ENCODE assay signal across 8 mouse cellular contexts in the genomic region with DNA sequence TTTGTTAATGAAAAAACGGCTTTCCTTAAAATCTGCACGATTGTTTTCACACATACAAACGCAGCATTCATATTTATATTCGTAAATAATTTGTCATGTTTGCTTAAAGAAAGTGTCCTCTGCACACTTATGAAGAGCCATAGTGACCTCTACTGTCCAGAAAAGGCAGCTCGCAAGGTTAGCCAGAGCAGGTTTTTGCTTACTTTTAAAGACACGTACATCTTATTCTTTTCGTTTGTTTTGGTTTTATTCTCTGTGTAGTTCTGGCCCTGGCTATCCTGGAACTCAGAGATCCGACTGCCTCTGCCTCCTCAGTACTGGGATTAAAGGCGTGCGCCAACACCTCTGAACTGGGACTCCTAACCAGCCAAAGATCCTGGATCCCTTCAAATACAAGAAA. TPM values are rescaled to one million over a fixed set of nuclear protein-coding genes. Genes with fewer than 3 reads are reported as not detected.
A peak's percentile ranks its signal among the peaks of the same experiment; 100 is the strongest.
DNase-seq lines count a peak whose midpoint lies in the region; ATAC-seq and TF ChIP-seq lines count a peak whose summit lies in the region.
"Had no signal": no experiment of that assay in that cellular context is flagged by ENCODE, and none has a peak within 500 bp of the region (broad histone marks: within the 10 kb centered on the region; RNA-seq: fewer than 3 reads in every experiment).

No protein-coding gene starts in this region.

- ATAC-seq in midbrain, embryonic 11.5 days (ENCODE audit: low FRiP score): no peak
- ATAC-seq in Patski: no peak
- ATAC-seq in intestine, postnatal 0 days: no peak
- no peak for ATAC-seq in liver, embryonic 15.5 days (ENCODE audit: insufficient read depth)

- H3K27me3 ChIP-seq in midbrain, embryonic 10.5 days (ENCODE audit: low read depth, poor library complexity, severe bottlenecking): no peaks in the 10 kb centered on the region
- H3K27me3 ChIP-seq in midbrain, embryonic 11.5 days (ENCODE audit: control insufficient read depth, insufficient read depth, low read length): no peaks in the 10 kb centered on the region
- H3K27me3 ChIP-seq in Patski: peaks cover 29% of the 10 kb centered on the region
- H3K27me3 ChIP-seq in intestine, postnatal 0 days (replicated peaks; ENCODE audit: control insufficient read depth, insufficient read depth, low read length): no peaks in the 10 kb centered on the region
- no peaks in the 10 kb centered on the region for H3K27me3 ChIP-seq in liver, embryonic 15.5 days
- H3K27me3 ChIP-seq: heart, embryonic 15.5 days had no signal

- no peak overlapping the region for H3K27ac ChIP-seq in midbrain, embryonic 10.5 days (replicated peaks)
- no peak overlapping the region for H3K27ac ChIP-seq in midbrain, embryonic 11.5 days (ENCODE audit: low read depth, low read length)
- H3K27ac ChIP-seq in intestine, postnatal 0 days (ENCODE audit: low read depth, low read length): no peak overlapping the region
- H3K27ac ChIP-seq in liver, embryonic 15.5 days (replicated peaks): no peak overlapping the region
- H3K27ac ChIP-seq: heart, embryonic 15.5 days had no signal

- CTCF ChIA-PET in Patski (lab: Charles Lee): interaction anchor here (0.5 to 3.5 kb wide), 23 partner anchors 10 to 675 kb away, joined by 3 to 41 read pairs (median 5); partner anchors contain the start of genes Fga and Fgg

- 34% methylated on average over 10 of the region's 10 CpGs for WGBS in midbrain, embryonic 10.5 days
- WGBS in midbrain, embryonic 11.5 days: 41% methylated on average over 10 of the region's 10 CpGs
- 19% methylated on average over 10 of the region's 10 CpGs for WGBS in intestine, postnatal 0 days
- 24% methylated on average over 10 of the region's 10 CpGs for WGBS in liver, embryonic 15.5 days (ENCODE audit: insufficient replicate concordance)

- peak; percentile 84 for TF ChIP-seq CTCF in Patski (IDR thresholded peaks at IDR 0.05)
- peak; percentile 80 for TF ChIP-seq CTCF in intestine, postnatal 0 days (IDR thresholded peaks at IDR 0.05; ENCODE audit: low read depth)

- no peak overlapping the region for H3K4me2 ChIP-seq in midbrain, embryonic 11.5 days
- peak overlapping the region; percentile 35 for H3K4me2 ChIP-seq in intestine, postnatal 0 days (replicated peaks; ENCODE audit: low read depth)
- H3K4me2 ChIP-seq in liver, embryonic 15.5 days: peak overlapping the region; percentile 30
- H3K4me2 ChIP-seq: heart, embryonic 15.5 days had no signal

- no peak overlapping the region for H3K9ac ChIP-seq in midbrain, embryonic 11.5 days (ENCODE audit: low read length)
- H3K9ac ChIP-seq in intestine, postnatal 0 days (ENCODE audit: low read depth, low read length): no peak overlapping the region
- H3K9ac ChIP-seq in liver, embryonic 15.5 days: no peak overlapping the region; the same call in 1 of the 2 replicates
- H3K9ac ChIP-seq: heart, embryonic 15.5 days had no signal

- POLR2A ChIA-PET in Patski (lab: Charles Lee): interaction anchor here (0.6 to 1.2 kb wide), 3 partner anchors 54 to 714 kb away, joined by 3 to 4 read pairs (median 3); no protein-coding TSS in a partner anchor

- in situ Hi-C loops in Patski (cut with MboI; ENCODE audit: low pct_unique_long_range_greater_than_20kb): loop anchor here (5.0 to 25.0 kb wide), 2 partner anchors 51 to 691 kb away; partner anchors contain the start of gene Map9

- no peak overlapping the region for H3K4me3 ChIP-seq in midbrain, embryonic 10.5 days
- no peak overlapping the region for H3K4me3 ChIP-seq in midbrain, embryonic 11.5 days (ENCODE audit: low read depth, low read length)
- no peak overlapping the region for H3K4me3 ChIP-seq in intestine, postnatal 0 days (ENCODE audit: low read depth, low read length)
- no peak overlapping the region for H3K4me3 ChIP-seq in liver, embryonic 15.5 days (replicated peaks)
- H3K4me3 ChIP-seq: heart, embryonic 15.5 days had no signal

- no peaks in the 10 kb centered on the region for H3K9me3 ChIP-seq in midbrain, embryonic 10.5 days (replicated peaks)
- H3K9me3 ChIP-seq in midbrain, embryonic 11.5 days (ENCODE audit: control insufficient read depth, low read length): no peaks in the 10 kb centered on the region
- no peaks in the 10 kb centered on the region for H3K9me3 ChIP-seq in intestine, postnatal 0 days (ENCODE audit: control insufficient read depth)
- no peaks in the 10 kb centered on the region for H3K9me3 ChIP-seq in liver, embryonic 15.5 days (replicated peaks)
- H3K9me3 ChIP-seq: heart, embryonic 15.5 days had no signal

- DNase-seq in midbrain, embryonic 10.5 days (ENCODE audit: low spot score): peak; percentile 13
- no peak for DNase-seq in midbrain, embryonic 11.5 days (ENCODE audit: low spot score, missing footprints)
- no peak for DNase-seq in Patski (ENCODE audit: low read depth, low spot score)
- DNase-seq in cerebellum, postnatal 25 days: peak; percentile 30 to 56
- peak; percentile 24 for DNase-seq in thymus, postnatal 4 days

- H3K36me3 ChIP-seq in midbrain, embryonic 10.5 days: peaks cover 22% of the 10 kb centered on the region
- H3K36me3 ChIP-seq in midbrain, embryonic 11.5 days (ENCODE audit: control insufficient read depth, insufficient read depth, low read length): peaks cover 2% of the 10 kb centered on the region; the same call in 1 of the 2 replicates
- H3K36me3 ChIP-seq in intestine, postnatal 0 days (ENCODE audit: control insufficient read depth, insufficient read depth): peaks cover 4% of the 10 kb centered on the region
- peaks cover 18% of the 10 kb centered on the region for H3K36me3 ChIP-seq in liver, embryonic 15.5 days (replicated peaks)

- peaks cover 11% of the 10 kb centered on the region for H3K4me1 ChIP-seq in midbrain, embryonic 10.5 days
- H3K4me1 ChIP-seq in midbrain, embryonic 11.5 days (ENCODE audit: control insufficient read depth, insufficient read depth, low read length): peaks cover 6% of the 10 kb centered on the region
- 0 out of 2 replicates have a peak, but pooled peaks cover 3% of the 10 kb centered on the region for H3K4me1 ChIP-seq in intestine, postnatal 0 days (replicated peaks; ENCODE audit: control insufficient read depth, insufficient read depth, low read length)
- H3K4me1 ChIP-seq in liver, embryonic 15.5 days (replicated peaks): peaks cover 36% of the 10 kb centered on the region

RNA-seq across cellular contexts. Expression of gene Plrg1, which starts 1.6 kb away (rescaled TPM):
- 144 and 150 TPM in 2 replicates for polyA plus RNA-seq in midbrain, embryonic 10.5 days (2016; fragmentation: Nextera tagmentation; extraction: Ambion mirVana)
- polyA plus RNA-seq in midbrain, embryonic 11.5 days (2014; fragmentation: Nextera tagmentation; extraction: Ambion mirVana): 142 and 144 TPM in 2 replicates
- 85.3 TPM for polyA plus RNA-seq in Patski (2021)
- polyA plus RNA-seq in intestine, postnatal 0 days (2015; fragmentation: Nextera tagmentation; extraction: Ambion mirVana): 36.3 and 38.0 TPM in 2 replicates
- 41.9 and 46.0 TPM in 2 replicates for polyA plus RNA-seq in liver, embryonic 15.5 days (2015; fragmentation: Nextera tagmentation; extraction: Ambion mirVana)

RNA-seq across cellular contexts. Expression of gene Fgb, which starts 4.1 kb away (rescaled TPM):
- not detected in 2 replicates for polyA plus RNA-seq in midbrain, embryonic 10.5 days (2016; fragmentation: Nextera tagmentation; extraction: Ambion mirVana)
- not detected in 2 replicates for polyA plus RNA-seq in midbrain, embryonic 11.5 days (2014; fragmentation: Nextera tagmentation; extraction: Ambion mirVana)
- not detected for polyA plus RNA-seq in Patski (2021)
- 7.5 and 8.7 TPM in 2 replicates for polyA plus RNA-seq in intestine, postnatal 0 days (2015; fragmentation: Nextera tagmentation; extraction: Ambion mirVana)
- 533 and 675 TPM in 2 replicates for polyA plus RNA-seq in liver, embryonic 15.5 days (2015; fragmentation: Nextera tagmentation; extraction: Ambion mirVana)

RNA-seq across cellular contexts. Expression of gene Fga, which starts 27.9 kb away (rescaled TPM):
- polyA plus RNA-seq in midbrain, embryonic 10.5 days (2016; fragmentation: Nextera tagmentation; extraction: Ambion mirVana): not detected in 2 replicates
- not detected in 2 replicates for polyA plus RNA-seq in midbrain, embryonic 11.5 days (2014; fragmentation: Nextera tagmentation; extraction: Ambion mirVana)
- not detected for polyA plus RNA-seq in Patski (2021)
- polyA plus RNA-seq in intestine, postnatal 0 days (2015; fragmentation: Nextera tagmentation; extraction: Ambion mirVana): 18.3 and 22.8 TPM in 2 replicates
- polyA plus RNA-seq in liver, embryonic 15.5 days (2015; fragmentation: Nextera tagmentation; extraction: Ambion mirVana): 921 and 1,132 TPM in 2 replicates

RNA-seq across cellular contexts. Expression of gene Fgg, which starts 46.2 kb away (rescaled TPM):
- polyA plus RNA-seq in midbrain, embryonic 10.5 days (2016; fragmentation: Nextera tagmentation; extraction: Ambion mirVana): 0.06 TPM in 1 of 2 replicates, not detected in the other
- polyA plus RNA-seq in midbrain, embryonic 11.5 days (2014; fragmentation: Nextera tagmentation; extraction: Ambion mirVana): not detected in 2 replicates
- not detected for polyA plus RNA-seq in Patski (2021)
- 1.2 and 1.8 TPM in 2 replicates for polyA plus RNA-seq in intestine, postnatal 0 days (2015; fragmentation: Nextera tagmentation; extraction: Ambion mirVana)
- polyA plus RNA-seq in liver, embryonic 15.5 days (2015; fragmentation: Nextera tagmentation; extraction: Ambion mirVana): 827 and 988 TPM in 2 replicates

Comparison
In these comparisons a context has a peak if more than half of its experiments do, and no peak if none do; other contexts are left out.
1. DNase-seq: peak in midbrain, embryonic 10.5 days (single experiment), cerebellum, postnatal 25 days (2 of 2) and thymus, postnatal 4 days (single experiment); none in midbrain, embryonic 11.5 days (single experiment) and Patski (single experiment).
2. RNA of gene Fgb, which starts 4.1 kb away (polyA plus RNA-seq): 533 to 675 TPM in liver, embryonic 15.5 days; 7.5 to 8.7 TPM in intestine, postnatal 0 days, not detected in midbrain, embryonic 10.5 days, not detected in midbrain, embryonic 11.5 days and not detected in Patski (single experiment); every median in the first group is over 10 times any median in the second.
3. RNA of gene Fga, which starts 27.9 kb away (polyA plus RNA-seq): 921 to 1,132 TPM in liver, embryonic 15.5 days; 18.3 to 22.8 TPM in intestine, postnatal 0 days, not detected in Patski (single experiment), not detected in midbrain, embryonic 10.5 days and not detected in midbrain, embryonic 11.5 days; every median in the first group is over 10 times any median in the second.